Mouse (Mus musculus) midbrain, embryonic 11.5 days (tissue): ENCODE measurements at regions not wholly inside any gene's neighbourhood (a gene's known extent, or its start where the extent isn't known, plus 50 kb on each side); places are given as distances from the start of the nearest gene placed in this dataset.

Source experiments
- ATAC-seq: fragments of 200-750 bp; cut with Nextera tagmentation; 2 replicates; pipeline ENCODE4 v1.8.0; 2017; ENCODE audit warnings: moderate TSS enrichment, moderate library complexity; ENCODE audit not compliant: low FRiP score
- DNase-seq: peaks from one replicate; pipeline ENCODE4 v3.0.0; 2015; ENCODE audit warnings: low spot score; ENCODE audit errors: missing footprints
- H3K27ac ChIP-seq: fragments of 300-500 bp; sonication (generic); 2 replicates; pipeline ENCODE4 v1.5.1; 2014; ENCODE audit warnings: low read depth, low read length
- H3K27me3 ChIP-seq: fragments of 300-500 bp; sonication (generic); 2 replicates; pipeline ENCODE4 v1.6.1; 2014; ENCODE audit warnings: mild to moderate bottlenecking, low read length, moderate library complexity, mixed read lengths; ENCODE audit not compliant: control insufficient read depth, insufficient read depth
- H3K36me3 ChIP-seq: fragments of 300-500 bp; sonication (generic); 2 replicates; pipeline ENCODE4 v1.6.1; 2014; ENCODE audit warnings: mild to moderate bottlenecking, low read length, moderate library complexity, mixed read lengths; ENCODE audit not compliant: control insufficient read depth, insufficient read depth
- H3K4me1 ChIP-seq: fragments of 300-500 bp; sonication (generic); 2 replicates; pipeline ENCODE4 v1.6.1; 2014; ENCODE audit warnings: low read length; ENCODE audit not compliant: control insufficient read depth, insufficient read depth
- H3K4me2 ChIP-seq: fragments of 300-500 bp; sonication (generic); 2 replicates; pipeline ENCODE4 v1.6.1; 2014; ENCODE audit warnings: mild to moderate bottlenecking, moderate library complexity
- H3K4me3 ChIP-seq: fragments of 300-500 bp; sonication (generic); 2 replicates; pipeline ENCODE4 v1.5.1; 2014; ENCODE audit warnings: low read depth, low read length
- H3K9ac ChIP-seq: fragments of 300-500 bp; sonication (generic); 2 replicates; pipeline ENCODE4 v1.6.1; 2014; ENCODE audit warnings: low read length
- H3K9me3 ChIP-seq: fragments of 300-500 bp; sonication (generic); 2 replicates; pipeline ENCODE4 v1.6.1; 2016; ENCODE audit warnings: low read length; ENCODE audit not compliant: control insufficient read depth
- WGBS: fragments of 180-500 bp; shearing (Covaris S2); extraction: QIAGEN DNeasy Blood & Tissue Kit; methylation state at CpG from one replicate; pipeline ENCODE4 v1.1.7; 2014; 5-methylcytosine and 5-hydroxymethylcytosine counted together

DNA sequence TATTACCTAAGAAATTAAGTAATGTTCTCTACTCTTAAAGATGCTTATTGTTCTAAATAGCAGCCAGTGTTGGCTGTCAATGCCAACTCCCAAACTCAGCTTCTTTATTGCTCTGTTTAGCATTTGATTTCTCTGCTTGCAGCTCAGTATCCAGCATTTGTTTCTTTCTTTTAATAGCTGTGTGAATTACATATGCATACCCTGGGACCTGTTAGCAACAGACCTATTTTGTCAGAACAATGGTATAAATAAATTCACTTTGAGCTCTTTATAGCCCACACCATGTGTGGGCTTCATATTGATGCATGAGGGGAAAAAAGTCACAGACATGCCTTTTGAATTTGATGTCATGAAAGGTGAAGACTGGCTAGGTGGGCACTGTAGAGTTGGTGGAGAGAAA, 732.4 kb downstream of the Nsun3 start:
- H3K36me3 ChIP-seq, result no peaks in the 10 kb centered on the region
- no peaks in the 10 kb centered on the region for H3K4me1 ChIP-seq
- ATAC-seq (no peak), DNase-seq (no peak)
- H3K9ac ChIP-seq, result no peak overlapping the region
- no peak overlapping the region for H3K4me3 ChIP-seq
- H3K27me3 ChIP-seq, result no peaks in the 10 kb centered on the region
- H3K4me2 ChIP-seq, result no peak overlapping the region
- H3K9me3 ChIP-seq, result no peaks in the 10 kb centered on the region
- no peak overlapping the region for H3K27ac ChIP-seq

- no peak overlapping the region for H3K9ac ChIP-seq
- DNase-seq, result no peak
- H3K4me2 ChIP-seq, result no peak overlapping the region
- H3K4me1 ChIP-seq, result no peaks in the 10 kb centered on the region
- no peaks in the 10 kb centered on the region for H3K27me3 ChIP-seq
- 91% methylated on average over 1 of the region's 1 CpGs for whole genome bisulfite sequencing
- no peak for ATAC-seq
- H3K27ac ChIP-seq, result no peak overlapping the region
- H3K9me3 ChIP-seq, result no peaks in the 10 kb centered on the region
- H3K36me3 ChIP-seq, result no peaks in the 10 kb centered on the region
- H3K4me3 ChIP-seq, result no peak overlapping the region
Measured at GRCm38 (mm10) chr16:62038049-62038448, 748.6 kb downstream of the Nsun3 start.

- 26% methylated on average over 1 of the region's 1 CpGs for WGBS
- H3K9me3 ChIP-seq, result no peaks in the 10 kb centered on the region
- ATAC-seq (peak; percentile 75), DNase-seq (peak; percentile 85)
- H3K27me3 ChIP-seq, result no peaks in the 10 kb centered on the region
- no peaks in the 10 kb centered on the region for H3K36me3 ChIP-seq
- no peak overlapping the region for H3K27ac ChIP-seq
- peaks cover 4% of the 10 kb centered on the region; the same call in 1 of the 2 replicates for H3K4me1 ChIP-seq
- no peak overlapping the region for H3K9ac ChIP-seq
- H3K4me2 ChIP-seq, result no peak overlapping the region
- no peak overlapping the region for H3K4me3 ChIP-seq
Measured at GRCm38 (mm10) chr16:61990397-61991070, 796.1 kb downstream of the Nsun3 start.
